Mouse (Mus musculus): ENCODE results near the gene Galt.

GRCm38 (mm10) chr4:41726826-41727621 lies 28.0 kb upstream of the Galt start:
- no peak for TF ChIP-seq POLR2A (IDR thresholded peaks at IDR 0.05; ENCODE audit: low read depth, low read length)
- no peak for TF ChIP-seq MAFK (IDR thresholded peaks at IDR 0.05; ENCODE audit: insufficient replicate concordance, low read length)
- TF ChIP-seq PAX5 (IDR thresholded peaks at IDR 0.05; ENCODE audit: low read length): no peak
- TF ChIP-seq EP300 (IDR thresholded peaks at IDR 0.05; ENCODE audit: low read length): no peak

All from CH12.LX (cell line).